Mouse (Mus musculus) fibroblast of lung, adult 2 months (primary cell): Measurements from ENCODE around the gene Mfsd12.

Experiments used
- DNase-seq: peaks from one replicate; pipeline ENCODE4 v3.0.0-alpha.2; 2011; ENCODE audit warnings: low read depth

The Mfsd12 gene

GRCm38 (mm10) chr10:81403511-81403910 is 46.2 kb downstream of the Mfsd12 start:
- no peak for DNase-seq

GRCm38 (mm10) chr10:81404082-81404481 is 46.8 kb downstream of the Mfsd12 start:
- DNase-seq, result no peak

GRCm38 (mm10) chr10:81404720-81405119 is 47.4 kb downstream of the Mfsd12 start:
- no peak for DNase-seq

- no peak for DNase-seq
Measured at GRCm38 (mm10) chr10:81405588-81406201, 48.4 kb downstream of the Mfsd12 start.

GRCm38 (mm10) chr10:81406504-81407440 is 49.5 kb downstream of the Mfsd12 start:
- DNase-seq, result no peak

GRCm38 (mm10) chr10:81407539-81408423 is 50.5 kb downstream of the Mfsd12 start:
- peak; percentile 88 for DNase-seq

GRCm38 (mm10) chr10:81408424-81408729 is 51.1 kb downstream of the Mfsd12 start:
- no peak for DNase-seq

GRCm38 (mm10) chr10:81408871-81409291 is 51.6 kb downstream of the Mfsd12 start:
- DNase-seq, result no peak

GRCm38 (mm10) chr10:81409330-81409729 is 52.0 kb downstream of the Mfsd12 start:
- no peak for DNase-seq

- DNase-seq, result no peak
Measured at GRCm38 (mm10) chr10:81410350-81410749, 53.1 kb downstream of the Mfsd12 start.

GRCm38 (mm10) chr10:81410981-81411380 is 53.7 kb downstream of the Mfsd12 start:
- DNase-seq, result no peak

GRCm38 (mm10) chr10:81411471-81412400 is 54.4 kb downstream of the Mfsd12 start:
- DNase-seq, result no peak

- DNase-seq, result no peak
Measured at GRCm38 (mm10) chr10:81412586-81413309, 55.5 kb downstream of the Mfsd12 start.

GRCm38 (mm10) chr10:81413310-81414261 is 56.3 kb downstream of the Mfsd12 start:
- DNase-seq, result no peak

GRCm38 (mm10) chr10:81414682-81415081 is 57.4 kb downstream of the Mfsd12 start:
- no peak for DNase-seq

- no peak for DNase-seq
Measured at GRCm38 (mm10) chr10:81415146-81415545, 57.9 kb downstream of the Mfsd12 start.
